Mouse (Mus musculus): ENCODE results near the gene Gcnt3. TPM values are rescaled to one million over a fixed set of nuclear protein-coding genes. Genes with fewer than 3 reads are reported as not detected.
"Not testable (repeated sequence)": the region's sequence is repeated elsewhere in the genome, so short reads cannot be mapped to it uniquely, and the experiment has no call there.

Gcnt3 gene
- polyA plus RNA-seq, 1 experiment from 2014 or later = 0.67 TPM

- H3K9ac ChIP-seq = no peak overlapping the region
- WGBS = 90% methylated on average over 4 of the region's 4 CpGs
- no peaks in the 10 kb centered on the region for H3K36me3 ChIP-seq
- H3K9me3 ChIP-seq = no peaks in the 10 kb centered on the region
- H3K27me3 ChIP-seq = no peaks in the 10 kb centered on the region
- H3K27ac ChIP-seq = no peak overlapping the region
- H3K4me1 ChIP-seq = no peaks in the 10 kb centered on the region
- no peak for ATAC-seq (ENCODE audit: insufficient number of reproducible peaks, low FRiP score, low TSS enrichment, low read depth)
- no peak overlapping the region for H3K4me2 ChIP-seq
- H3K4me3 ChIP-seq = no peak overlapping the region
Observed at GRCm38 (mm10) chr9:70042137-70042536, 4.2 kb upstream of the Gcnt3 start.

- Histone ChIP-seq H3K27me3 (no peaks in the 10 kb centered on the region), H3K4me2 (no peak overlapping the region)
Observed at GRCm38 (mm10) chr9:70040570-70040969, 2.7 kb upstream of the Gcnt3 start.

GRCm38 (mm10) chr9:70039597-70040385 is 1.9 kb upstream of the Gcnt3 start:
- Histone ChIP-seq H3K9ac (no peak overlapping the region), H3K27me3 (no peaks in the 10 kb centered on the region), H3K4me1 (no peaks in the 10 kb centered on the region), H3K4me3 (no peak overlapping the region), H3K4me2 (no peak overlapping the region), H3K27ac (no peak overlapping the region), H3K36me3 (no peaks in the 10 kb centered on the region), H3K9me3 (no peaks in the 10 kb centered on the region)
- no peak for ATAC-seq (ENCODE audit: insufficient number of reproducible peaks, low FRiP score, low TSS enrichment, low read depth)
- WGBS = 82% methylated on average over 6 of the region's 6 CpGs

More at GRCm38 (mm10) chr9:70040570-70040969, 2.7 kb upstream of the Gcnt3 start:
- no peak for ATAC-seq (ENCODE audit: insufficient number of reproducible peaks, low FRiP score, low TSS enrichment, low read depth)
- Histone ChIP-seq H3K4me3 (no peak overlapping the region), H3K36me3 (no peaks in the 10 kb centered on the region), H3K9me3 (no peaks in the 10 kb centered on the region), H3K27ac (no peak overlapping the region), H3K4me1 (no peaks in the 10 kb centered on the region), H3K9ac (no peak overlapping the region)
- WGBS = 82% methylated on average over 11 of the region's 11 CpGs

- no peak for ATAC-seq (ENCODE audit: insufficient number of reproducible peaks, low FRiP score, low TSS enrichment, low read depth)
- H3K27ac ChIP-seq = no peak overlapping the region
Observed at GRCm38 (mm10) chr9:70036646-70037045, 1.2 kb downstream of the Gcnt3 start.

GRCm38 (mm10) chr9:70034702-70035101 is 3.2 kb downstream of the Gcnt3 start:
- no peaks in the 10 kb centered on the region for H3K27me3 ChIP-seq
- no peak overlapping the region for H3K4me3 ChIP-seq
- no peak overlapping the region for H3K27ac ChIP-seq
- no peak overlapping the region for H3K9ac ChIP-seq
- no peak for ATAC-seq (ENCODE audit: insufficient number of reproducible peaks, low FRiP score, low TSS enrichment, low read depth)
- no peaks in the 10 kb centered on the region for H3K4me1 ChIP-seq
- 89% methylated on average over 7 of the region's 7 CpGs for WGBS
- H3K36me3 ChIP-seq = no peaks in the 10 kb centered on the region
- H3K4me2 ChIP-seq = no peak overlapping the region
- H3K9me3 ChIP-seq = no peaks in the 10 kb centered on the region

More at GRCm38 (mm10) chr9:70036646-70037045, 1.2 kb downstream of the Gcnt3 start:
- Histone ChIP-seq H3K4me1 (no peaks in the 10 kb centered on the region), H3K9ac (no peak overlapping the region), H3K27me3 (no peaks in the 10 kb centered on the region), H3K9me3 (no peaks in the 10 kb centered on the region), H3K36me3 (no peaks in the 10 kb centered on the region), H3K4me2 (no peak overlapping the region), H3K4me3 (no peak overlapping the region)
- 72% methylated on average over 4 of the region's 4 CpGs for WGBS

- H3K27ac ChIP-seq = no peak overlapping the region
- H3K4me1 ChIP-seq = no peaks in the 10 kb centered on the region
- no peaks in the 10 kb centered on the region for H3K36me3 ChIP-seq
- ATAC-seq (ENCODE audit: insufficient number of reproducible peaks, low FRiP score, low TSS enrichment, low read depth) = no peak
- 63% methylated on average over 9 of the region's 9 CpGs for WGBS
- no peak overlapping the region for H3K4me2 ChIP-seq
- no peak overlapping the region for H3K9ac ChIP-seq
- no peak overlapping the region for H3K4me3 ChIP-seq
- no peaks in the 10 kb centered on the region for H3K9me3 ChIP-seq
- no peaks in the 10 kb centered on the region for H3K27me3 ChIP-seq
Observed at GRCm38 (mm10) chr9:70033056-70033455, 4.8 kb downstream of the Gcnt3 start.

- Histone ChIP-seq H3K9ac (no peak overlapping the region), H3K27me3 (no peaks in the 10 kb centered on the region), H3K4me3 (no peak overlapping the region), H3K36me3 (no peaks in the 10 kb centered on the region), H3K4me2 (no peak overlapping the region), H3K9me3 (no peaks in the 10 kb centered on the region), H3K27ac (no peak overlapping the region), H3K4me1 (no peaks in the 10 kb centered on the region)
- ATAC-seq (ENCODE audit: insufficient number of reproducible peaks, low FRiP score, low TSS enrichment, low read depth) = no peak
- whole genome bisulfite sequencing = 79% methylated on average over 1 of the region's 1 CpGs
Observed at GRCm38 (mm10) chr9:70032167-70032566, 5.7 kb downstream of the Gcnt3 start.

- H3K27me3 ChIP-seq = no peaks in the 10 kb centered on the region
- no peak for ATAC-seq (ENCODE audit: insufficient number of reproducible peaks, low FRiP score, low TSS enrichment, low read depth)
- WGBS = 79% methylated on average over 2 of the region's 2 CpGs
- H3K9ac ChIP-seq = no peak overlapping the region
- no peaks in the 10 kb centered on the region for H3K4me1 ChIP-seq
- peaks cover 3% of the 10 kb centered on the region; the same call in 1 of the 2 replicates for H3K36me3 ChIP-seq
- no peak overlapping the region for H3K4me2 ChIP-seq
- no peaks in the 10 kb centered on the region for H3K9me3 ChIP-seq
- no peak overlapping the region for H3K27ac ChIP-seq
- H3K4me3 ChIP-seq = no peak overlapping the region
Observed at GRCm38 (mm10) chr9:70025365-70026012, 12.4 kb downstream of the Gcnt3 start.

GRCm38 (mm10) chr9:70024648-70025047 is 13.2 kb downstream of the Gcnt3 start:
- Histone ChIP-seq H3K4me2 (no peak overlapping the region), H3K4me3 (no peak overlapping the region), H3K27ac (no peak overlapping the region), H3K36me3 (peaks cover 9% of the 10 kb centered on the region), H3K9ac (no peak overlapping the region), H3K4me1 (no peaks in the 10 kb centered on the region), H3K9me3 (no peaks in the 10 kb centered on the region), H3K27me3 (no peaks in the 10 kb centered on the region)
- no peak for ATAC-seq (ENCODE audit: insufficient number of reproducible peaks, low FRiP score, low TSS enrichment, low read depth)

GRCm38 (mm10) chr9:70023615-70024014 is 14.3 kb downstream of the Gcnt3 start:
- H3K4me3 ChIP-seq; H3K9me3 ChIP-seq; H3K4me1 ChIP-seq; H3K27ac ChIP-seq; H3K27me3 ChIP-seq; H3K4me2 ChIP-seq; ATAC-seq (ENCODE audit: insufficient number of reproducible peaks, low FRiP score, low TSS enrichment, low read depth); H3K9ac ChIP-seq: not testable (repeated sequence)
- WGBS = 80% methylated on average over 1 of the region's 1 CpGs
- H3K36me3 ChIP-seq = peaks cover 14% of the 10 kb centered on the region

- ATAC-seq (ENCODE audit: insufficient number of reproducible peaks, low FRiP score, low TSS enrichment, low read depth) = no peak
- no peaks in the 10 kb centered on the region for H3K27me3 ChIP-seq
- H3K4me2 ChIP-seq = no peak overlapping the region
- H3K27ac ChIP-seq = no peak overlapping the region
- H3K36me3 ChIP-seq = peaks cover 14% of the 10 kb centered on the region
- no peak overlapping the region for H3K9ac ChIP-seq
- no peak overlapping the region for H3K4me3 ChIP-seq
- no peaks in the 10 kb centered on the region for H3K9me3 ChIP-seq
- 92% methylated on average over 4 of the region's 4 CpGs for WGBS
- H3K4me1 ChIP-seq = no peaks in the 10 kb centered on the region
Observed at GRCm38 (mm10) chr9:70022083-70022482, 15.8 kb downstream of the Gcnt3 start.

- Histone ChIP-seq H3K27ac (no peak overlapping the region), H3K4me2 (no peak overlapping the region), H3K27me3 (no peaks in the 10 kb centered on the region), H3K4me1 (no peaks in the 10 kb centered on the region), H3K9ac (no peak overlapping the region), H3K36me3 (peaks cover 14% of the 10 kb centered on the region), H3K9me3 (no peaks in the 10 kb centered on the region), H3K4me3 (no peak overlapping the region)
- ATAC-seq (ENCODE audit: insufficient number of reproducible peaks, low FRiP score, low TSS enrichment, low read depth) = no peak
- 74% methylated on average over 1 of the region's 1 CpGs for WGBS
Observed at GRCm38 (mm10) chr9:70021610-70022009, 16.3 kb downstream of the Gcnt3 start.

Measured in limb, embryonic 15.5 days (tissue).